Mouse (Mus musculus): ENCODE measurements around the gene Stat5b.

DNA sequence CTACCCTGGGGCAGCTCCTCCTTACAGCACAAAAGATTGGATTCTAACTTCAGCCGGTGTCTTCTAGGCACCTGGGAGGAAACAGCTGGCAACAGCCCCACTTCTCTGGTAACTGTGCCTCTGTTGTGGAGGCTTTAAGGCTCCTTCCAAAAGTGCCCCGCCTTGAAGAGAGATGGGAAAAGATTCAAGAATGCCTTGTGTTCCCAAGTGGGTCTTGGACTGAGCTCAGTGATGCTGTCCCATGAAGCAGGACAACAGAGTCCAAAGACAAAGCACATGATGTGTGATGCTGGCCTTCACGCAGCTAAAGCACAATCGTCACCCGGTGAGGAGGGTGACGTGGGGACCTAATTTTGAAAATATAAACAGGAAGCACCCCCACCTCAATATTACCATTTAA is 4.7 kb downstream of the Stat5b start:
- TF ChIP-seq POLR2A (IDR thresholded peaks at IDR 0.05; ENCODE audit: control insufficient read depth in 1 of 2, insufficient read depth in 1 of 2, low read depth in 1 of 2, low read length in 2 of 2, poor library complexity in 1 of 2) (no peak), ZKSCAN1 (IDR thresholded peaks at IDR 0.05; ENCODE audit: low read depth, low read length) (no peak), MYC (IDR thresholded peaks at IDR 0.05; ENCODE audit: low read depth, low read length) (no peak), NRF1 (IDR thresholded peaks at IDR 0.05; ENCODE audit: insufficient read depth, low read depth, low read length, poor library complexity, severe bottlenecking) (no peak), CTCF (IDR thresholded peaks at IDR 0.05 in 2 of 3, conservative IDR thresholded peaks at IDR 0.05 in 1 of 3; ENCODE audit: control insufficient read depth in 1 of 3, insufficient read depth in 1 of 3, low read depth in 2 of 3, low read length in 3 of 3, poor library complexity in 1 of 3, severe bottlenecking in 1 of 3) (no peak)

All from MEL (cell line).